Mouse (Mus musculus): ENCODE data around the gene Dpf3. TPM values are rescaled to one million over a fixed set of nuclear protein-coding genes. Genes with fewer than 3 reads are reported as not detected.

Dpf3 gene
- polyA plus RNA-seq (2012) = 9.9 and 10.8 TPM in 2 replicates

- TF ChIP-seq GATA1 (IDR thresholded peaks at IDR 0.05; ENCODE audit: low read length) = no peak
Measured at GRCm38 (mm10) chr12:83487476-83487991, at the start of gene Dpf3. Gene Dpf3 (minus strand): TSS chr12:83487716.

DNA sequence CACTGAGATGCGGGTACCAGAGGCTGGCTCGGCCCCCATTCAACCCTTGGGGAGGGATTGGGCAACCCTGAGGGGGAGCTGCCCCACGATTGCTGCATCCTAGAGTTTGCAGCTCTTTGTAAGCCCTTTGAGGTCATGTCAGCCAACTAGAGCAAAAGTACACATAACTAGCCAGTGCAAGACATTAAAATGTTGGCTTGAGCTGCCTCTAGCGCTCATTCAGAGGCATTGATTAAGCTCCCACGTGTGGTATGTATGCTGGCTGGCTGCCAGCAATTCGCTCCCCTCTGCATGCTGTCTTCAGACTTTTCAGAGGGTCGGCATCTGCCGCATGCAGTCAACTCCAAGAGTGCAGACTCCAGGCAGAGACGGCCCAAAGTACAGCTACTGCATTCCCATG lies 48.5 kb upstream of the Dpf3 start:
- no peak for TF ChIP-seq GATA1 (IDR thresholded peaks at IDR 0.05; ENCODE audit: low read length)

GRCm38 (mm10) chr12:83535428-83535827 lies 47.9 kb upstream of the Dpf3 start:
- TF ChIP-seq GATA1 (IDR thresholded peaks at IDR 0.05; ENCODE audit: low read length) = no peak

GRCm38 (mm10) chr12:83534190-83534589 lies 46.7 kb upstream of the Dpf3 start:
- TF ChIP-seq GATA1 (IDR thresholded peaks at IDR 0.05; ENCODE audit: low read length) = no peak

DNA sequence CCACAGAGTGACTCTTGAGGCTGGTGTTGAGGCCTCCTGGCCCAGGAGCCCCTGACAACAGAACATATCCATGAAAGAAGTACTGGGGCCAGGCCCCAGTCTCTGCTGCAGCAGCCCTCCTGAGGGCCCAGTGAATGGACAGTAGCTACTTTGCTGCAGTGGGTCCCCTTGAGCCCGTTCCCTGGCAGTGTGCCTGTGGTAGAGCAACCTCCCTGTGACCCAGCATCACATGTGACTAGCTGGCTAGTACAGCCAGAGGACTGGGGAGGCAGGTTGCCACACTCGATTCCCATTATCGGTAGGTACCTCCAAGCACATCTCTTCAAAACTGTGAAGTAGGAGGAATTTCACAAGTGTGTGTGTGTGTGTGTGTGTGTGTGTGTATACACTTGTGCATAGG lies 45.5 kb upstream of the Dpf3 start:
- TF ChIP-seq GATA1 (IDR thresholded peaks at IDR 0.05; ENCODE audit: low read length) = no peak

- TF ChIP-seq GATA1 (IDR thresholded peaks at IDR 0.05; ENCODE audit: low read length) = no peak
Measured at GRCm38 (mm10) chr12:83531992-83532391, 44.5 kb upstream of the Dpf3 start.

- no peak for TF ChIP-seq GATA1 (IDR thresholded peaks at IDR 0.05; ENCODE audit: low read length)
Measured at GRCm38 (mm10) chr12:83528665-83529064, 41.1 kb upstream of the Dpf3 start.

- no peak for TF ChIP-seq GATA1 (IDR thresholded peaks at IDR 0.05; ENCODE audit: low read length)
Measured at GRCm38 (mm10) chr12:83527816-83528215, 40.3 kb upstream of the Dpf3 start.

GRCm38 (mm10) chr12:83525822-83526544 lies 38.5 kb upstream of the Dpf3 start:
- no peak for TF ChIP-seq GATA1 (IDR thresholded peaks at IDR 0.05; ENCODE audit: low read length)

DNA sequence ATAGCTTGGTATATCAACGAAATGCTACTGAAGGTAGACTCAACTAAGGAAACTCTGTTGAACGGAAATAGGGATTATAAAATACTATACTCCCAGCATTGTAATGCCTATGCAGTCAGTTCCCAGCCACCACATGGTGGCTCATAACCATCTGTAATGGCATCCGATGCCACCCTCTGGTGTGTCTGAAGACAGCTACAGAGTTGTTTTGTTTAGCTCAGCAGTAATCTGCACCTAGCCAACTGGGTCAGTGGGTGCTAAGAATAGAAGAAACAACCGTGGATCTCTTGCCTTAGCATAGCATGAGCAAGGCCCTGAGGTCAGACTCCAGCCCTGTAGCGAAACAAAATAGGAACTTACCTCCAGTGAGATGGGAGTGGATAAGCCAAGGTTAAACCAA lies 36.8 kb upstream of the Dpf3 start:
- TF ChIP-seq GATA1 (IDR thresholded peaks at IDR 0.05; ENCODE audit: low read length) = no peak

DNA sequence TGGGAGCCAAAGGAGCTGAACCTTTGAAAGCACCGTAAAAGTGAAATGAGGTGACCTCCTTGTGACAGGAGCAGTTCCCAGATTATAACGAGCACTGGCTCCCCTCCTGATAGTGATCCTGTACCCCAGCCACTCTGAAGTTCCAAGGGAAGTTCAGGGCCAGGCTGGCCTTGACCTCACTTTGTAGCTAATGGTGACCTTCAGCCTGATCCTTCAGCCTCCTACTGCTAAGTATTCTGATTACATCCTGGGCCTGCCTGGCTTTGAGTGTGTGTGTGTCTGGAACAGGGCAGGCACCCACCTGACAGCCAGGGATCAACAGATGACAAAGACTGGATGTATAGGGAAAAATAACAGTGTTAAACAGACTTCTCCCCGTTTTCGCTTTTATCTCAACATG lies 36.4 kb upstream of the Dpf3 start:
- TF ChIP-seq GATA1 (IDR thresholded peaks at IDR 0.05; ENCODE audit: low read length) = no peak

- TF ChIP-seq GATA1 (IDR thresholded peaks at IDR 0.05; ENCODE audit: low read length) = no peak
Measured at GRCm38 (mm10) chr12:83523056-83523455, 35.5 kb upstream of the Dpf3 start.

DNA sequence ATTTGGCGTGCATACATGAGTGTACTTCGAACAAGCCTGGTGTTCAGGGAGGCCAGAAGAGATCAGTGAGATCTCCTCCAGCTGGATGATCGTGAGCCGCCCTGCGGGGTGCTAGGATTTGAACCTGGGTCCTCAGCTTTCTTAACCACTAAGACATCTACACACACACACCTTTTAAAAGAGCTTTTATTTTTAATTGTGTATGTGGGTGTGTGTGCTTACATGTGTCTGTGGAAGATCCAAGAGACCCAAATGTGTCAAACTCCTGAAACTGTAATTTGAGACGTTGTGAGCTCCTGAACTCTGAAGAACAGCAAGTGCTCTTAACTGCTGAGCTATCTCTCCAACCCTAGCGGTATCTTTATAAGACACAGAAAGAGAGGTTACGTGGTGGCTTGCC lies 33.6 kb upstream of the Dpf3 start:
- no peak for TF ChIP-seq GATA1 (IDR thresholded peaks at IDR 0.05; ENCODE audit: low read length)

GRCm38 (mm10) chr12:83520311-83520890 lies 32.9 kb upstream of the Dpf3 start, which contains the start of gene Dcaf4:
Gene Dcaf4 (plus strand): TSS chr12:83520466.
- TF ChIP-seq GATA1 (IDR thresholded peaks at IDR 0.05; ENCODE audit: low read length) = no peak

DNA sequence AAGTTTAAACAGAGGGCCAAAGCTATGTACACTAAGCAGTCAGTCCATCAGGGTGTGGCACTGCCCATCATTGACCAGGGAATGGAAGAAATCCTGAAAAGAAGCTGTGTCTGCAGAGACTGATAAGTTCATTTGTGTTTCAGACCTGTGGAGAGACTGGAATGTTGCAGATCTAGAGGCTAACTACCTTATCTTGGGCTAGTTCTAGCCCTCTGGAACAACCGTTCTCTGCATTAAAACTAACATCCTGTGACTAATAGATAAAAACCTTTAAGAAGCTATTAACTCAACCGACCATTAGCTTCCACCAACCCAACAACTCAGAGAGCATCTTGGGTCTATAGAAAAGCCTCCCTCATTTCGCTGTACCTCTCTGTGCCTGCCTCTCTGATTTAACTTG lies 30.1 kb upstream of the Dpf3 start:
- peak; percentile 70 for TF ChIP-seq GATA1 (IDR thresholded peaks at IDR 0.05; ENCODE audit: low read length)

- no peak for TF ChIP-seq GATA1 (IDR thresholded peaks at IDR 0.05; ENCODE audit: low read length)
Measured at GRCm38 (mm10) chr12:83514216-83514615, 26.7 kb upstream of the Dpf3 start.

DNA sequence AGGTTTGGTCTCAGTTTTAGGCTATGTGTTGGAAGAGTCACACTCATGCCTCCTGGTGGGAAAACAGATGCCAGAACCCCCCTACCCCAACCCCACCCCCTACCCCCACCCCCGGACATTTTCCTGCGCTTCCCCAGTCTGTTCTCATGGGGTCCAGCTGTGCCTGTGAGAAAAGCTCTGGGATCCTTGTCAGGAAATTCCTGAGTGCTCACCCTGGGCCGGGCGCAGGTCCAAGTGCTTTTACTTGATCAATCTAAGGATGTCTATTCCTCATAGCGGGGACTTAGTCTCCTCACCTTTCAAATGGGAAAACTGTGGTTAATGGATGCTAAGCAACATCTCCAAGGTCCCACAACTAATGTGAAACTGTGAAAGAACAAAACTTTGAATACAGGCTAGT lies 25.7 kb upstream of the Dpf3 start:
- TF ChIP-seq GATA1 (IDR thresholded peaks at IDR 0.05; ENCODE audit: low read length) = no peak
